Mouse (Mus musculus): Measurements from ENCODE around the gene Kif3c. TPM values are rescaled to one million over a fixed set of nuclear protein-coding genes. Genes with fewer than 3 reads are reported as not detected.

Gene Kif3c
- polyA plus RNA-seq (2011; ENCODE audit: insufficient read depth, insufficient read length, low read depth, missing spikeins) = 13.1 and 15.1 TPM in 2 replicates

- H3K36me3 ChIP-seq (ENCODE audit: control insufficient read depth, insufficient read depth, low read length, poor library complexity, severe bottlenecking) = no peaks in the 10 kb centered on the region
- no peaks in the 10 kb centered on the region for H3K27me3 ChIP-seq (ENCODE audit: control insufficient read depth, insufficient read depth, low read length, poor library complexity, severe bottlenecking)
- H3K9me3 ChIP-seq (replicated peaks; ENCODE audit: control insufficient read depth, insufficient read depth, low read length, poor library complexity, severe bottlenecking) = no peaks in the 10 kb centered on the region
- H3K4me1 ChIP-seq (ENCODE audit: control insufficient read depth, insufficient read depth, low read length) = peaks cover 1% of the 10 kb centered on the region
- no peak within 1 kb of the TSS for H3K27ac ChIP-seq (ENCODE audit: insufficient read depth, low read length)
- peak within 1 kb of the TSS; percentile 62 for H3K9ac ChIP-seq (ENCODE audit: low read depth, poor library complexity, severe bottlenecking)
- TF ChIP-seq EP300 (IDR thresholded peaks at IDR 0.05; ENCODE audit: insufficient read depth, low read depth, low read length) (no peak), CTCF (IDR thresholded peaks at IDR 0.05; ENCODE audit: low read depth, low read length) (no peak), POLR2A (IDR thresholded peaks at IDR 0.05; ENCODE audit: insufficient read depth, low read length) (no peak)
- peak within 1 kb of the TSS; percentile 87 for H3K4me3 ChIP-seq (ENCODE audit: low read depth, low read length)
These were observed at the start of gene Kif3c for GRCm38 (mm10) chr12:3364508-3365448. Gene Kif3c (plus strand): TSS chr12:3365132.

- TF ChIP-seq CTCF (IDR thresholded peaks at IDR 0.05; ENCODE audit: low read depth, low read length) (no peak), POLR2A (IDR thresholded peaks at IDR 0.05; ENCODE audit: insufficient read depth, low read length) (no peak), EP300 (IDR thresholded peaks at IDR 0.05; ENCODE audit: insufficient read depth, low read depth, low read length) (no peak)
- no peak overlapping the region for H3K27ac ChIP-seq (ENCODE audit: insufficient read depth, low read length)
- no peak overlapping the region for H3K4me3 ChIP-seq (ENCODE audit: low read depth, low read length)
- no peaks in the 10 kb centered on the region for H3K27me3 ChIP-seq (ENCODE audit: control insufficient read depth, insufficient read depth, low read length, poor library complexity, severe bottlenecking)
- no peak overlapping the region for H3K9ac ChIP-seq (ENCODE audit: low read depth, poor library complexity, severe bottlenecking)
- H3K36me3 ChIP-seq (ENCODE audit: control insufficient read depth, insufficient read depth, low read length, poor library complexity, severe bottlenecking) = no peaks in the 10 kb centered on the region
- no peaks in the 10 kb centered on the region for H3K4me1 ChIP-seq (ENCODE audit: control insufficient read depth, insufficient read depth, low read length)
- H3K9me3 ChIP-seq (replicated peaks; ENCODE audit: control insufficient read depth, insufficient read depth, low read length, poor library complexity, severe bottlenecking) = no peaks in the 10 kb centered on the region
These were observed 48.8 kb upstream of the Kif3c start for GRCm38 (mm10) chr12:3316083-3316482.

GRCm38 (mm10) chr12:3316937-3317336, 48.0 kb upstream of the Kif3c start:
- Histone ChIP-seq H3K9ac (ENCODE audit: low read depth, poor library complexity, severe bottlenecking) (no peak overlapping the region), H3K27me3 (ENCODE audit: control insufficient read depth, insufficient read depth, low read length, poor library complexity, severe bottlenecking) (no peaks in the 10 kb centered on the region), H3K9me3 (replicated peaks; ENCODE audit: control insufficient read depth, insufficient read depth, low read length, poor library complexity, severe bottlenecking) (no peaks in the 10 kb centered on the region)

GRCm38 (mm10) chr12:3319377-3319776, 45.6 kb upstream of the Kif3c start:
- Histone ChIP-seq H3K4me3 (ENCODE audit: low read depth, low read length) (no peak overlapping the region), H3K36me3 (ENCODE audit: control insufficient read depth, insufficient read depth, low read length, poor library complexity, severe bottlenecking) (no peaks in the 10 kb centered on the region), H3K4me1 (ENCODE audit: control insufficient read depth, insufficient read depth, low read length) (no peaks in the 10 kb centered on the region), H3K27ac (ENCODE audit: insufficient read depth, low read length) (no peak overlapping the region), H3K9me3 (replicated peaks; ENCODE audit: control insufficient read depth, insufficient read depth, low read length, poor library complexity, severe bottlenecking) (no peaks in the 10 kb centered on the region), H3K9ac (ENCODE audit: low read depth, poor library complexity, severe bottlenecking) (no peak overlapping the region), H3K27me3 (ENCODE audit: control insufficient read depth, insufficient read depth, low read length, poor library complexity, severe bottlenecking) (no peaks in the 10 kb centered on the region; the same call in 1 of the 2 replicates)
- TF ChIP-seq CTCF (IDR thresholded peaks at IDR 0.05; ENCODE audit: low read depth, low read length) (no peak), POLR2A (IDR thresholded peaks at IDR 0.05; ENCODE audit: insufficient read depth, low read length) (no peak), EP300 (IDR thresholded peaks at IDR 0.05; ENCODE audit: insufficient read depth, low read depth, low read length) (no peak)

More at GRCm38 (mm10) chr12:3316937-3317336, 48.0 kb upstream of the Kif3c start:
- Histone ChIP-seq H3K4me1 (ENCODE audit: control insufficient read depth, insufficient read depth, low read length) (no peaks in the 10 kb centered on the region), H3K27ac (ENCODE audit: insufficient read depth, low read length) (no peak overlapping the region), H3K36me3 (ENCODE audit: control insufficient read depth, insufficient read depth, low read length, poor library complexity, severe bottlenecking) (no peaks in the 10 kb centered on the region), H3K4me3 (ENCODE audit: low read depth, low read length) (no peak overlapping the region)
- no peak for TF ChIP-seq POLR2A (IDR thresholded peaks at IDR 0.05; ENCODE audit: insufficient read depth, low read length)

- H3K9me3 ChIP-seq (replicated peaks; ENCODE audit: control insufficient read depth, insufficient read depth, low read length, poor library complexity, severe bottlenecking) = no peaks in the 10 kb centered on the region
- H3K27me3 ChIP-seq (ENCODE audit: control insufficient read depth, insufficient read depth, low read length, poor library complexity, severe bottlenecking) = no peaks in the 10 kb centered on the region; the same call in 1 of the 2 replicates
- no peaks in the 10 kb centered on the region for H3K4me1 ChIP-seq (ENCODE audit: control insufficient read depth, insufficient read depth, low read length)
- no peak overlapping the region for H3K27ac ChIP-seq (ENCODE audit: insufficient read depth, low read length)
- H3K4me3 ChIP-seq (ENCODE audit: low read depth, low read length) = no peak overlapping the region
- TF ChIP-seq EP300 (IDR thresholded peaks at IDR 0.05; ENCODE audit: insufficient read depth, low read depth, low read length) = no peak
- TF ChIP-seq CTCF (IDR thresholded peaks at IDR 0.05; ENCODE audit: low read depth, low read length) = no peak
- no peak for TF ChIP-seq POLR2A (IDR thresholded peaks at IDR 0.05; ENCODE audit: insufficient read depth, low read length)
- no peaks in the 10 kb centered on the region for H3K36me3 ChIP-seq (ENCODE audit: control insufficient read depth, insufficient read depth, low read length, poor library complexity, severe bottlenecking)
- H3K9ac ChIP-seq (ENCODE audit: low read depth, poor library complexity, severe bottlenecking) = no peak overlapping the region
These were observed 41.7 kb upstream of the Kif3c start for GRCm38 (mm10) chr12:3323241-3323640.

GRCm38 (mm10) chr12:3325232-3325631, 39.7 kb upstream of the Kif3c start:
- TF ChIP-seq EP300 (IDR thresholded peaks at IDR 0.05; ENCODE audit: insufficient read depth, low read depth, low read length) (no peak), CTCF (IDR thresholded peaks at IDR 0.05; ENCODE audit: low read depth, low read length) (no peak), POLR2A (IDR thresholded peaks at IDR 0.05; ENCODE audit: insufficient read depth, low read length) (no peak)
- no peaks in the 10 kb centered on the region for H3K36me3 ChIP-seq (ENCODE audit: control insufficient read depth, insufficient read depth, low read length, poor library complexity, severe bottlenecking)

More at GRCm38 (mm10) chr12:3325232-3325631, 39.7 kb upstream of the Kif3c start:
- H3K4me1 ChIP-seq (ENCODE audit: control insufficient read depth, insufficient read depth, low read length) = no peaks in the 10 kb centered on the region
- H3K9me3 ChIP-seq (replicated peaks; ENCODE audit: control insufficient read depth, insufficient read depth, low read length, poor library complexity, severe bottlenecking) = peaks cover 2% of the 10 kb centered on the region
- no peak overlapping the region for H3K9ac ChIP-seq (ENCODE audit: low read depth, poor library complexity, severe bottlenecking)
- no peak overlapping the region for H3K27ac ChIP-seq (ENCODE audit: insufficient read depth, low read length)
- H3K27me3 ChIP-seq (ENCODE audit: control insufficient read depth, insufficient read depth, low read length, poor library complexity, severe bottlenecking) = no peaks in the 10 kb centered on the region; the same call in 1 of the 2 replicates
- H3K4me3 ChIP-seq (ENCODE audit: low read depth, low read length) = no peak overlapping the region

Measured in ES-Bruce4 (cell line).